Mouse (Mus musculus) leukemia stem cell, adult 10-12 weeks (primary cell): ENCODE results near the gene H2al1g. TPM values are rescaled to one million over a fixed set of nuclear protein-coding genes. Genes with fewer than 3 reads are reported as not detected.

Experiments
- polyA plus RNA-seq: library from polyadenylated mRNA; stranded (reverse); fragments of >175 nt; gene quantifications from 2 replicates; pipeline ENCODE4 v1.2.3, GENCODE M21; 2012; ENCODE audit warnings: low replicate concordance

H2al1g gene
- not detected in 2 replicates for polyA plus RNA-seq

GRCm38 (mm10) chrX:11317956-11318355 lies at the start of gene H2al1g:
Gene H2al1g (plus strand): TSS chrX:11318256.

GRCm38 (mm10) chrX:11298957-11299356 lies 19.1 kb upstream of the H2al1g start, which contains the start of gene H2al1a:
Gene H2al1a (plus strand): TSS chrX:11299257.

GRCm38 (mm10) chrX:11302132-11302531 lies 15.9 kb upstream of the H2al1g start, which contains the start of gene H2al1b:
Gene H2al1b (plus strand): TSS chrX:11302432.

GRCm38 (mm10) chrX:11305355-11305754 lies 12.7 kb upstream of the H2al1g start, which contains the start of gene H2al1c:
Gene H2al1c (plus strand): TSS chrX:11305655.

GRCm38 (mm10) chrX:11308524-11308923 lies 9.5 kb upstream of the H2al1g start, which contains the start of gene H2al1d:
Gene H2al1d (plus strand): TSS chrX:11308824.

GRCm38 (mm10) chrX:11311634-11312033 lies 6.4 kb upstream of the H2al1g start, which contains the start of gene H2al1e:
Gene H2al1e (plus strand): TSS chrX:11311934.

GRCm38 (mm10) chrX:11314858-11315257 lies 3.2 kb upstream of the H2al1g start, which contains the start of gene H2al1f:
Gene H2al1f (plus strand): TSS chrX:11315158.

GRCm38 (mm10) chrX:11321192-11321591 lies 3.1 kb downstream of the H2al1g start, which contains the start of gene H2al1h:
Gene H2al1h (plus strand): TSS chrX:11321492.

GRCm38 (mm10) chrX:11324359-11324758 lies 6.3 kb downstream of the H2al1g start, which contains the start of gene H2al1i:
Gene H2al1i (plus strand): TSS chrX:11324659.

GRCm38 (mm10) chrX:11327522-11327921 lies 9.5 kb downstream of the H2al1g start, which contains the start of gene H2al1j:
Gene H2al1j (plus strand): TSS chrX:11327822.

Other genes with a start within 250 kb of the H2al1g start
- not detected in 2 replicates for gene H2al1a, start 19.0 kb upstream of the H2al1g start, polyA plus RNA-seq
- not detected in 2 replicates for gene H2al1b, start 15.8 kb upstream of the H2al1g start, polyA plus RNA-seq
- gene H2al1c, start 12.6 kb upstream of the H2al1g start, polyA plus RNA-seq, result not detected in 2 replicates
- gene H2al1d, start 9.4 kb upstream of the H2al1g start, polyA plus RNA-seq, result not detected in 2 replicates
- gene H2al1e, start 6.3 kb upstream of the H2al1g start, polyA plus RNA-seq, result not detected in 2 replicates
- not detected in 2 replicates for gene H2al1f, start 3.1 kb upstream of the H2al1g start, polyA plus RNA-seq
- gene H2al1h, start 3.2 kb downstream of the H2al1g start, polyA plus RNA-seq, result not detected in 2 replicates
- gene H2al1i, start 6.4 kb downstream of the H2al1g start, polyA plus RNA-seq, result not detected in 2 replicates
- gene H2al1j, start 9.6 kb downstream of the H2al1g start, polyA plus RNA-seq, result not detected in 2 replicates